Mouse (Mus musculus) testis, postnatal 14 days (tissue): ENCODE results near the gene Cd19.
A peak's percentile ranks its signal among the peaks of the same experiment; 100 is the strongest.

Experiments
- DNase-seq: peaks from one replicate; pipeline ENCODE4 v3.0.0; 2021; ENCODE audit warnings: low spot score

Cd19 gene

GRCm38 (mm10) chr7:126414725-126415124 is at the start of gene Cd19:
TSS of gene Cd19 (minus strand) at chr7:126414889.
- DNase-seq, result no peak

DNA sequence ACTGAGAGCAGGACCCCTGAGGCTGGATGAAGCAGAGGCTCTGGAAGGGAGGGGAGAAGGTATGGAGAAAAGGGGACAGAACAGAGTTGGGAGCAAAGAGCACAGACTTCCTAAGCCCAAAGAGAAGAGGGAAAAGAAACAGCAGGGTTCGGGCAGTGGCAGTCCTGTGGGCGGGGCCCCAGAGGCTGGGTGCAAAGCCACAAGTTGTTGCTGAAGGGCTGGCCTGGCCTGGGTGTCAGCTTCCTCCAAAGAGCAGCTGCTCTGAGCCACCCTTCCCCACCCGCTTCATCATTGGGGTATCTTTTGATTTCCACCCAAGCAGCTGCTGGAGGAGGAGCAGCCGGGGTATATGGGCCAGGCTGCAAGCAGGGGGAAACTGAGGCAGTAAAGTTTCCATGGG is 49.4 kb upstream of the Cd19 start:
- no peak for DNase-seq

- no peak for DNase-seq
These were observed 48.9 kb upstream of the Cd19 start for GRCm38 (mm10) chr7:126463547-126463946.

GRCm38 (mm10) chr7:126463004-126463403 is 48.3 kb upstream of the Cd19 start, which contains the start of gene Atp2a1:
TSS of gene Atp2a1 (minus strand) at chr7:126463108.
- DNase-seq, result no peak

DNA sequence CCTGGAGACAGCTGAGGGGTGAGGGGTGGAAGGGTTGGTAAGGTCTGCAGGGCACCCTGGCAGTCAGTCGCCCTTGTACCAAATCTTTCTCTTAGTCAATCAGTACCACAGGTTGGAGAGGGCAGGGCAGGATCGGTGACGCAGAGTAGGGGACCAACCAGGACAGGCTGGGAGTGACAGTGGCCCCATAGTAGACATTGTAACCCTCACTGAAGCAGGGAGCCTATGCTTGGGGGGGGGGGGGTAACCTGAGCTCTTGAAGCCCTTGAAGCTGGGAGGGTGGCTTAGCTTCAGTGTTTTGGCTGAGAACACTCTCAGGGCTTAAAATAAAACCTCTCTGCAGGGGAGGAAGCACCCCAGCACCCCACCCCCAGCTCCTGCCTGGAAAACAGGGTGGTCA is 46.9 kb upstream of the Cd19 start:
- no peak for DNase-seq

DNA sequence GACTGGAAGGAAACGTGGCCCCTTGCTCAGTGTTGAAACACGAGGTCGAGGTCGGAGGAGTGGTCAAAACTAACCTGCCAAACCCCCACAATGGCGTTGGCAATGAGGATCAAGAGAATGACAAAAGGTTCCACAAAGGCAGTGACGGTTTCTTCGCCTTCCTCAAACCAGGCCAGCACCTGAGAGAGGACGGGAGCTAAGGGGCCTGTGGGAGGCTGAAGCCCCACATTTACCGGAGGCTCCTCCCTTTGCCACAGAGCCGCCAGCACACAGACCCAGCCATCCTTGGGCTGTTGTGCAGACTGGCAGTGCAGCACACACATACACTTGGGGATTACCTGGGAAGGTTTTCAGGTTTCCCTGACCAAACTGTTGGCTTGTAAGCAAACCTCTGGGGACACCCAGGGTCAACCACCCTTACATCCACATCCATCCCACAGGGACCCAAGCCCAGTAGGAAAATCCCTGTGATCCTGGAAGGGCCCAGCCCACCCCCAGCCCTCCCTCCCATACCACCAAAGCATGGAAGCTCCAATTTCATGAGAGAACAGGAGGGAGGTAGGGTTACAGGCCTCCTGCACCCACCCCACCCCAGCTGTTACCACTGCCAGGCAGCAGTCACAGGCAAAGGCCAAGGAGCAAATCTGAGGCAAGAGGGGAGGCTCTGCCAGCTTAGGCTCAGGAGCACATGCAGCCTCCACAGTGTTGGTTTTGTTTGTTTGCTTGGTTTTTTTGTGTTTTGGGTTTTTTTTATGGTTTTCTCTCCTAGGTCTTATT is 46.1 kb upstream of the Cd19 start:
- DNase-seq, result no peak

DNA sequence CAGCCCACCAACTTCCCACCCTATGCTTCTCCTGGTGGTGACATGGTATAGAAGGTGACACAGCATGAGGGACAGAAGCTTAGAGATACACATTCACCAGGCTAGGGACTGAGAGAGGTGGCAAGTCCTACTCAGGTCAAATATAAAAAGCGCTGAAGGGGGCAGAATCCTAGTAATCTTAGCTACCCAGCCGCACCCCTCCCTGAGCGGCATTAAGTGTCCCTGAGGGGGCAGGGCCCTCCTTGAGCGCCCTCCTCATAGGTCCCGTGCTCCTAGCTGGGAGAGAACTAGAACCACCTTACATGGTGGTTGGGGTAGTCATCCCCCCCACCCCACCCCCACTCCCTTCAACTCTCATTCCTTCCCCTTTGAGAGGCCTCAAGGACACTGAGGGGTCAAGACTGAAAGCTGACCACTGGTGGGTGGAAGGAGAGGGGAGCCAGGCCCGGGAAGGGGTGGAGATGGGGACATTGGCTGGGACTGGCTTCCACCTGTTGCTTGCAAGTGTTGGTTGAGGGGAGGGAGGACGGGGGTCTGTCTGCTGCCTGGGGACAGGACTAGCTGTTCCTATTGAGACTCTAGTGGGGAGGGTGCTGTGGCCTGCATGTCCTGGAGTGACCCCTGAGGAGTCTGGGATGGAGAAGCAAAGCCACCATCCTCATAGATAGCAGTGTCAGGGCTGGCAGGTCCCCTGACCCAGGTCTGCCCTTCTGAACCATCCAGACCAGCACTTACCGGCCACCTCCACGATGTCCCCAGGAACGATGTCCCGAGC is 44.3 kb upstream of the Cd19 start:
- DNase-seq, result no peak

- no peak for DNase-seq
These were observed 43.5 kb upstream of the Cd19 start for GRCm38 (mm10) chr7:126458225-126458624.

DNA sequence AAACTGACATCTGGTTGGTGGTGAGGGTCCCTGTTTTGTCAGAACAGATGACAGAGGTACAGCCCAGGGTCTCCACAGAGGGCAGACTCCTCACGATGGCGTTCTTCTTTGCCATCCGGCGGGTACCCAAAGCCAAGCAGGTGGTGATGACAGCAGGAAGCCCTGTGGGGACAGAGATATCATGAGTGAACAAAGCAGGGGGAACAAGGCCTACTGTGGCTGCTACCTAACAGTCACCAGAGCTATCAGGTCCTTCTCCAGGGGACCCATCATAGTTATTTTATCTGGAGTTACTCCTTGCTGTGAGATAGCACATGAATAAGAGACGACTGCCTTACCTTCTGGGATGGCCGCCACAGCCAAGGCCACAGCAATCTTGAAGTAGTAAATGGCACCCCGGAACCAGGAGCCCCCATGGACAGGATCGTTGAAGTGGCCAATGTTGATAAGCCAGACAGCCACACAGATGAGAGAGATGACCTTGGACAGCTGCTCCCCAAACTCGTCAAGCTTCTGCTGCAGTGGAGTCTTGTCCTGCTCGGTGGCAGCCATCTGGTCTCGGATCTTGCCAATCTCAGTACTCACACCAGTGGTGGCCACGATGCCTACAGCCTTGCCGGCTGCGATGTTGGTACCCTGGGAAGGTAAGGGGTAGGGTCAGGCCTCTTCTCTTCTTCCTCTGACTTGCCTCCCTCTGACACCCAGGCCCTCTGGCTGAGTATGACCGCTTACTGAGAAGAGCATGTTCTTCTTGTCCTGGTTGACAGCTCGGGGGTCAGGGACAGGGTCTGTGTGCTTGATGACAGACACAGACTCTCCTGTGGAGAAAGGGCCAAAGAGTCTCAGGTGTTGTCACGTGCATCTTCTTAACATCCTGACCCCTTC is 41.9 kb upstream of the Cd19 start:
- no peak for DNase-seq

DNA sequence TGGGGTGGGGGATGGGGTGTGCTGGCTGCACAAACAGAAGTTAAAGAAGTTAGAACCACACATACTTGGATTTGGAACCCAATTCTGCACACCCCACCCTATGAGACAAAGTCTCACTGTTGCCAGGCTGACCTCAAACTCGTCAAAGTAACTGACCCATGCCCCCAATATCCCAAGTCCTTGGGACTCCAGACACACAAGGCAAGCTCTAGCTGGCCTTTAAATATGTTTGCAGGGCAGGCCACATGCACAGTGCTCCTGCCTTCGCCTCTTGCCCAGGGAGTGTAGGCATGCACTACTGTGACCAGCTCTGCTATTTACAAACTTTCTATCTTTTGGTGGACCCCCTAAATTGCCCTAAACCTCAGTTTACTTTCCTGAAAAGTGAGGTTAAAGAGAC is 40.6 kb upstream of the Cd19 start:
- no peak for DNase-seq

DNA sequence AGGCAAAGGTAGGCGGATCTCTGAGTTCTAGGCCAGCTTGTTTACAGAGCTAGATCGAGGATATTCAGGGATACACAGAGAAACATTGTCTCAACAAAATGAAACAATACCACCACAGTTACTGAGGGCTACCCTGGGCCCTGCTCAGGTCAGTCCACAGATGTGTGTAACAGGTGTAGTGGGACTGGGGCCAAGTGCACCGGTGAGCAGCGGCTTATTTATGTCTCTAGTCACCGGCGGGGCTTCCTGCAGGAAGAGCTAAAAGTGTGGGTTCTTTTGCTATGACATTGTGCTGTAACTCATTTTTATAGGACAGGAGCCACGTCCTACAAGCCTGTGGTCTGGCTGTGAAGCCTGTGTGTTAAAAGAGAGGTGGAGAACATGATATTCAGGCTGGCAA is 39.2 kb upstream of the Cd19 start:
- DNase-seq, result peak; percentile 74

DNA sequence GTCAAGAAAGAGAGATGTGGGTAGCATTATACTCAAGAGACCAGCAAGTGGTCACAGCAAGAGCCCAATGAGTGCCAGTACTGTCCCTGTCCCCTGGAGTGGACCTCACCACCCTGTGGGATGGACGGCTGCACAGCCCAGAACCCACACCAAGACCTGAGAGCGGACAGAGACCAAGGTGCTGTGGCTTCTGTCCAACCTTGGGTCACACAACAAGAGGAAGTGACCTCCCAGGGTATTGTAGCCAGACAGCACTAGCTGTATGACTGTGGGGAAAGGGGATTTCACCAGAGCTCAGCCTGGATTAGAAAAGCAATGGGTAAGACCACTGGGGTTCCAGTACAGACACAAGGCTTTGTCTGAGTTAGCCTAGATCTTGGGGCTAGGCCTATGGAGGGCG is 37.6 kb upstream of the Cd19 start:
- DNase-seq, result no peak

DNA sequence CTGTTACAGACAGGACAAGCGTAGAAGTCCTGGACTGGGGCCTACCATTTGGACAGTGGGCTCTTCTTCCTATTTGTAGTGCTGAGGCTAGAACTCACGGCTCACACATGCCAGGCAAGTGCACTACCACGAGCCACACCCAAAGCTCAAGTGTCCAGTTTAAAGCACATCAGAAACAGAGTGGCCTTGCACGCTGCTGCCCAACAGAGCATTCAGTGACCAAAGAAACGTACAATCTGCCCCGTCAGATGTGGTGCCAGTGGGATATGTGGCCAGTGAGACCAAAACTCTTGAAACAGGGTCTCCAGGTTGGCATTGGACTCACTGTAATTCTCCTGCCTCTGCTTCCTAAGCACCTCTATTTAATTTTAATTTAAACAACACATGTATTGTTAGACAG is 36.0 kb upstream of the Cd19 start:
- DNase-seq, result no peak

GRCm38 (mm10) chr7:126449991-126450390 is 35.3 kb upstream of the Cd19 start:
- no peak for DNase-seq

GRCm38 (mm10) chr7:126448481-126448880 is 33.8 kb upstream of the Cd19 start:
- DNase-seq, result no peak

- no peak for DNase-seq
These were observed 31.5 kb upstream of the Cd19 start for GRCm38 (mm10) chr7:126446217-126446616.

- no peak for DNase-seq
These were observed 30.6 kb upstream of the Cd19 start for GRCm38 (mm10) chr7:126445104-126445815.

DNA sequence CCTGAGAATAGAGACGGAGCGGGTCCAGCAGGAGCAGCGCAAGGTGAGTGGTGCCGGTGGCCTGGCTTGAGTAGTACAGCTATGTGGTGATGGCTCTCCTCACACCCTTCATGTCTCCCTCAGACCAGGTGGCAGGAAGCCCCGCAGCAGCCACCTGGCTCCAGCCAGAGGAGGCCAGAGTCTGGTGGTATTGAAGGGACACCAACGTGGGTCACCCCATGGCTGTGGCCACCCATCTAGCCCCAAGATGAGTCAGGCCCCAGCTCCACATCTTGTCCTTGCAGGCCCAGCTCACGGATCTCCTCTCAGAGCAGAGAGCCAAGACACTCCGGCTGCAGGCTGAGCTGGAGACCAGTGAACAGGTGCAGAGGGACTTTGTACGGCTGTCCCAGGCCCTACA is 29.8 kb upstream of the Cd19 start:
- DNase-seq, result no peak

DNA sequence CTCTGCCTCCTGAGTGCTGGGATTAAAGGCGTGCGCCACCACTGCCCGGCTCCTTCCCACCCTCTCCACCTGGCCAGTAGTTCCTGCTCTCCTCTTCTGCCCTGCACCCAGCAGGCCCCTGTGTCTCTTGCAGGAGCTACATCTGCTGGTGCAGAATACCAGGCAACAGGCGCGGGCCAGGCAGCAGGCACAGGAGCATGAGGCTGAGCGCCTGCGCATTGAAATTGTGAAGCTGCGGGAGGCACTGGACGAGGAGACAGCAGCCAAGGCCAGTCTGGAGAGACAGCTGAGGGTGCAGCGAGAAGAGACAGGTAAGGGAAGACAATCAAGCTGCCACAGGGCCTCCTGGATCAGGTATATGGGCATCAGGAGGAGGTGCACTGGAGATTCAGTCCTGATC is 29.3 kb upstream of the Cd19 start:
- no peak for DNase-seq

- DNase-seq, result no peak
These were observed 25.4 kb upstream of the Cd19 start for GRCm38 (mm10) chr7:126440134-126440533.

GRCm38 (mm10) chr7:126436851-126437250 is 22.2 kb upstream of the Cd19 start:
- DNase-seq, result peak; percentile 46

- DNase-seq, result no peak
These were observed 21.1 kb upstream of the Cd19 start for GRCm38 (mm10) chr7:126435801-126436200.
